ENCODE assay signal across 7 mouse cellular contexts in the genomic region with DNA sequence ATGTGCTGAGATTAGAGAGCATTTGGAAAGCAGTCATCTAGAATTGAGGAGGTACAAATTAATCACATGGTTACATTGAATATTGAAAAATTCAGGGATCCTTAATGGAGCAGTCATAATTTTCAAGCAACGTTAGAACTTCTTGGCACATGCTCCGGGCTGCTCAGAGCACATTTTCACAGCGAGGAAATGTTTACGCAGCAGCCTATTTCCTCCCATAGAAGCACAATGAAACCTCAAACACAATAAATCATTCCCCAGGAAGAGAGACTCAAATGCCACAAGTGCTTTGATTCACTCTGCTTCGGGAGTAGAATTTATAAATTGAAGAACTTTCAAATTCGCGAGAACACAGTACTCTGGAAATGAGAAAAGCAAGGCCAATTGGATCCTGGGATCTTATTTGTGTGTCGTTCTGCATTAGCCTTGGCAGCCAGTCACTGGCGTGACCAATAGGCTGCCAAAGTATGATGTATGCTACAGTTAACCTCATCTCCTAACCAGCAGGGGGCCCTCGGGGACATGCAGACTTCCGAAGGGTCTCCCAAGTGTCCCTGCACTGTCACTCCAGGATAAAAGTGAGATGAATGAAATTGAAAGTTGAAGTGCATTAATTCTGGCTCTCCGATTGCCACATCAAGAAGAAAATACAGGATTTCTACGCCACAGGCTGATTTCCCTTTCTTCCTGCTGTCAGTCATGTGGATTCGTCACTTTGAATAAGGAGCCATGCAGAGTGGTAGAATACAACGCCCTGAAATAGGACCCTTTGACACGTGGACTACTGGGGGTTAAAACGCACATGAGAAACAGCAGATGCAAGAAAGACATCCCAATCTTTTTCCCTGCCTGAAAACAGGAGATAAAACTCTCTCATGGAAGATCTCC.
DNase-seq lines count a peak whose midpoint lies in the region; ATAC-seq and TF ChIP-seq lines count a peak whose summit lies in the region.

No protein-coding gene starts in this region.

- no peaks in the 10 kb centered on the region for H3K4me1 ChIP-seq in heart, adult 2 months (ENCODE audit: control insufficient read depth, insufficient read depth, low read length)

- H3K27me3 ChIP-seq in heart, adult 2 months (ENCODE audit: control insufficient read depth, insufficient read depth, low read length), result no peaks in the 10 kb centered on the region

- no peak for TF ChIP-seq POLR2A in heart, adult 2 months (IDR thresholded peaks at IDR 0.05; ENCODE audit: insufficient read depth, low read depth, low read length)

- WGBS in heart, adult 2 months, result 19% methylated on average over 17 of the region's 17 CpGs

- H3K79me2 ChIP-seq in heart, adult 2 months (replicated peaks; ENCODE audit: control insufficient read depth, insufficient read depth, low read length), result no peaks in the 10 kb centered on the region

- intact Hi-C loops in heart, adult 2 months (cut with DNase I), result no loop called here
- intact Hi-C loops in left cerebral cortex, postnatal 4 days (cut with DNase I), result no loop called here

- no peaks in the 10 kb centered on the region for H3K36me3 ChIP-seq in heart, adult 2 months (ENCODE audit: control insufficient read depth, insufficient read depth, low read length)

- H3K9ac ChIP-seq in heart, adult 2 months (ENCODE audit: low read depth, low read length), result no peak overlapping the region

- peak; percentile 68 for TF ChIP-seq CTCF in heart, adult 2 months (IDR thresholded peaks at IDR 0.05)

- DNase-seq in brain, adult 2 months (ENCODE audit: low read depth, low spot score), result peak; percentile 86
- DNase-seq in embryo, embryonic 9.5 days (ENCODE audit: extremely low spot score), result peak; percentile 48
- DNase-seq in heart, adult 2 months, result peak; percentile 21 to 25
- peak; percentile 38 to 47 for DNase-seq in kidney, adult 8-10 months
- peak; percentile 89 for DNase-seq in left cerebral cortex, postnatal 4 days
- DNase-seq in right cerebral cortex, postnatal 36 days (ENCODE audit: low spot score in 2 of 2), result peak; percentile 45 to 56

- ATAC-seq in megakaryocyte-erythroid progenitor cell, adult 5-6 weeks (replicated peaks; ENCODE audit: low FRiP score, low TSS enrichment, poor library complexity, severe bottlenecking), result peak; percentile 68; the same call in 1 of the 2 replicates

- no peak for TF ChIP-seq EP300 in heart, adult 2 months (IDR thresholded peaks at IDR 0.05; ENCODE audit: insufficient read depth, low read depth, low read length)

- 0 out of 2 replicates have a peak overlapping the region, but pooled peaks have one; percentile 0 for H3K4me3 ChIP-seq in heart, adult 2 months

- peak overlapping the region; percentile 26 for H3K27ac ChIP-seq in heart, adult 2 months

Comparison
In these comparisons a context has a peak if more than half of its experiments do, and no peak if none do; other contexts are left out.
1. Peak in every context shown above with its lines: DNase-seq, ATAC-seq, H3K4me3 ChIP-seq and H3K27ac ChIP-seq.
2. DNase-seq: peak in every context shown above with its lines; median percentile 89 in left cerebral cortex, postnatal 4 days; 86 in brain, adult 2 months; 50 in right cerebral cortex, postnatal 36 days; 48 in embryo, embryonic 9.5 days; 42 in kidney, adult 8-10 months; 23 in heart, adult 2 months.